Mouse (Mus musculus) hindbrain, embryonic 11.5 days (tissue): ENCODE measurements at regions not wholly inside any gene's neighbourhood (a gene's known extent, or its start where the extent isn't known, plus 50 kb on each side); places are given as distances from the start of the nearest gene placed in this dataset.

Experiments used
- ATAC-seq: fragments of 200-750 bp; cut with Nextera tagmentation; 2 replicates; pipeline ENCODE4 v1.8.0; 2017; ENCODE audit warnings: mild to moderate bottlenecking, moderate TSS enrichment, moderate library complexity; ENCODE audit not compliant: low FRiP score
- DNase-seq: peaks from one replicate; pipeline ENCODE4 v3.0.0-alpha.2; 2015; ENCODE audit warnings: low spot score
- H3K27ac ChIP-seq: fragments of 300-500 bp; sonication (generic); 2 replicates; pipeline ENCODE4 v1.5.1; 2014; ENCODE audit warnings: mild to moderate bottlenecking, low read depth, low read length
- H3K27me3 ChIP-seq: fragments of 300-500 bp; sonication (generic); 2 replicates; pipeline ENCODE4 v1.6.1; 2014; ENCODE audit warnings: mild to moderate bottlenecking, low read length, moderate library complexity, mixed read lengths; ENCODE audit not compliant: control insufficient read depth, insufficient read depth
- H3K36me3 ChIP-seq: fragments of 300-500 bp; sonication (generic); 2 replicates; pipeline ENCODE4 v1.6.1; 2014; ENCODE audit warnings: mild to moderate bottlenecking, low read length, moderate library complexity, mixed read lengths; ENCODE audit not compliant: control insufficient read depth, insufficient read depth
- H3K4me1 ChIP-seq: fragments of 300-500 bp; sonication (generic); replicated peaks from 2 replicates; pipeline ENCODE4 v1.6.1; 2014; ENCODE audit warnings: low read length, mixed read lengths; ENCODE audit not compliant: control insufficient read depth, insufficient read depth
- H3K4me2 ChIP-seq: fragments of 300-500 bp; sonication (generic); replicated peaks from 2 replicates; pipeline ENCODE4 v1.6.1; 2014; ENCODE audit warnings: mild to moderate bottlenecking, low read depth, low read length
- H3K4me3 ChIP-seq: fragments of 300-500 bp; sonication (generic); 2 replicates; pipeline ENCODE4 v1.5.1; 2014; ENCODE audit warnings: low read depth, low read length
- H3K9ac ChIP-seq: fragments of 300-500 bp; sonication (generic); 2 replicates; pipeline ENCODE4 v1.6.1; 2014; ENCODE audit warnings: low read depth, low read length
- H3K9me3 ChIP-seq: fragments of 300-500 bp; sonication (generic); 2 replicates; pipeline ENCODE4 v1.6.1; 2016; ENCODE audit warnings: low read length; ENCODE audit not compliant: control insufficient read depth
- WGBS: fragments of 180-500 bp; shearing (Covaris S2); extraction: QIAGEN DNeasy Blood & Tissue Kit; methylation state at CpG from one replicate; pipeline ENCODE4 v1.1.7; 2014; 5-methylcytosine and 5-hydroxymethylcytosine counted together

GRCm38 (mm10) chr16:24341736-24342135, 51.6 kb upstream of the Lpp start:
- no peaks in the 10 kb centered on the region for H3K4me1 ChIP-seq
- 89% methylated on average over 7 of the region's 7 CpGs for WGBS
- H3K9ac ChIP-seq, result no peak overlapping the region
- no peak for DNase-seq
- ATAC-seq, result no peak
- no peak overlapping the region for H3K4me3 ChIP-seq
- H3K27me3 ChIP-seq, result no peaks in the 10 kb centered on the region
- H3K4me2 ChIP-seq, result no peak overlapping the region
- no peaks in the 10 kb centered on the region for H3K9me3 ChIP-seq
- H3K27ac ChIP-seq, result no peak overlapping the region
- H3K36me3 ChIP-seq, result no peaks in the 10 kb centered on the region

GRCm38 (mm10) chr16:24340646-24341045, 52.7 kb upstream of the Lpp start:
- H3K27ac ChIP-seq, result no peak overlapping the region
- no peaks in the 10 kb centered on the region for H3K27me3 ChIP-seq
- DNase-seq (no peak), ATAC-seq (no peak)
- no peaks in the 10 kb centered on the region for H3K36me3 ChIP-seq
- H3K9ac ChIP-seq, result no peak overlapping the region
- 57% methylated on average over 7 of the region's 7 CpGs for whole genome bisulfite sequencing
- no peak overlapping the region for H3K4me2 ChIP-seq
- H3K9me3 ChIP-seq, result no peaks in the 10 kb centered on the region
- no peaks in the 10 kb centered on the region for H3K4me1 ChIP-seq
- H3K4me3 ChIP-seq, result no peak overlapping the region

- Histone ChIP-seq H3K9me3 (no peaks in the 10 kb centered on the region), H3K4me3 (no peak overlapping the region), H3K27me3 (no peaks in the 10 kb centered on the region), H3K9ac (no peak overlapping the region), H3K4me1 (no peaks in the 10 kb centered on the region), H3K36me3 (no peaks in the 10 kb centered on the region), H3K4me2 (no peak overlapping the region), H3K27ac (no peak overlapping the region)
- 55% methylated on average over 10 of the region's 10 CpGs for WGBS
- ATAC-seq (no peak), DNase-seq (peak; percentile 10)
Measured at GRCm38 (mm10) chr16:24339320-24340265, 53.7 kb upstream of the Lpp start.

- no peaks in the 10 kb centered on the region for H3K4me1 ChIP-seq
- H3K36me3 ChIP-seq, result no peaks in the 10 kb centered on the region
- no peak overlapping the region for H3K4me3 ChIP-seq
- no peak for ATAC-seq
- no peaks in the 10 kb centered on the region for H3K27me3 ChIP-seq
- no peak overlapping the region for H3K27ac ChIP-seq
- H3K9ac ChIP-seq, result no peak overlapping the region
- WGBS, result 89% methylated on average over 7 of the region's 7 CpGs
- H3K9me3 ChIP-seq, result no peaks in the 10 kb centered on the region
- DNase-seq, result no peak
- H3K4me2 ChIP-seq, result no peak overlapping the region
Measured at GRCm38 (mm10) chr16:24338404-24338803, 54.9 kb upstream of the Lpp start.

DNA sequence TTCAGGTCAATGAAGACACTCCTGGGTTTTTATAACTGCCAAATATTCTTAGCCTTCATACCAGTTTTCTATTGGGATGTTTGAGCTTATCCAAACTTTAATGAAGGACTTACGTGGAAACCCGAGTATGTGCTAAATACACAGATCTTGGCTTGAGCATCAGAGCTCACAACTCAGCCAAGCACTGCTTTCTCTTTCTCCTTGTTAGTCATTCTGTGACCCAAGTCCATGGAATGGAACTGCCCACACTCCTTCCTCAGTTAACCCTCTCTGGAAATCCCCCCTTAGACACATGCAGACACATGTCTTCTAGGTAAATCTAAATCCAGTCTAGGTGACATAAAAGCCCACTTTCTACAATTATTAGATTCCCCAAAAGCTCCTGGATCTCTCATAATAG, 58.9 kb upstream of the Lpp start:
- Histone ChIP-seq H3K9ac (no peak overlapping the region), H3K36me3 (no peaks in the 10 kb centered on the region), H3K27me3 (no peaks in the 10 kb centered on the region), H3K4me2 (no peak overlapping the region), H3K27ac (no peak overlapping the region), H3K9me3 (no peaks in the 10 kb centered on the region), H3K4me1 (no peaks in the 10 kb centered on the region), H3K4me3 (no peak overlapping the region)
- ATAC-seq (no peak), DNase-seq (no peak)
- 88% methylated on average over 2 of the region's 2 CpGs for WGBS

- Histone ChIP-seq H3K36me3 (no peaks in the 10 kb centered on the region), H3K4me1 (no peaks in the 10 kb centered on the region), H3K4me2 (no peak overlapping the region), H3K4me3 (no peak overlapping the region), H3K9ac (no peak overlapping the region), H3K27ac (no peak overlapping the region), H3K9me3 (no peaks in the 10 kb centered on the region), H3K27me3 (no peaks in the 10 kb centered on the region)
- 93% methylated on average over 13 of the region's 13 CpGs for WGBS
- ATAC-seq (no peak), DNase-seq (no peak)
Measured at GRCm38 (mm10) chr16:24331446-24332020, 61.8 kb upstream of the Lpp start.

- Histone ChIP-seq H3K9ac (no peak overlapping the region), H3K27ac (no peak overlapping the region), H3K4me2 (no peak overlapping the region), H3K27me3 (no peaks in the 10 kb centered on the region), H3K36me3 (no peaks in the 10 kb centered on the region), H3K9me3 (no peaks in the 10 kb centered on the region), H3K4me3 (no peak overlapping the region), H3K4me1 (no peaks in the 10 kb centered on the region)
- no peak for ATAC-seq
- WGBS, result 86% methylated on average over 4 of the region's 4 CpGs
- no peak for DNase-seq
Measured at GRCm38 (mm10) chr16:24326571-24326970, 66.7 kb upstream of the Lpp start.

DNA sequence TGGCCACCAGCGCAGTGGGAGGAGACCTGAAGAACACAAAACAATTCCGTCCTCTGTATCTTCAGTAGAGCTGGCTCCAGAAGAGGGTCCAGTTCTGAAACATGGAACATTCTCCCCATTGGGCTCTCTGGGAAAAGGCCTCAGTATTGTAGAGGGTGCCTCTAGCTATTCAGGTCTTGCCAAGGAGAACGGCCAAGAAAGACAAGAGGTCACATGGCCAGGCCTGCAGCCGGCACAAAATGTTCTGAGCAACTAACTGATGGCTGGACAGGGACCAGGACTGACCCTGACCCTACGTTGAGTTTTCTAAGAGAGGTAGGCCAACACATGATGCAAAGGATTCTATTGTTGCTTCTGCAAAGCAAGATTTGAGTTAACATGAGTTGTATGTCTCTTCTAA, 67.3 kb upstream of the Lpp start:
- H3K4me1 ChIP-seq, result no peaks in the 10 kb centered on the region
- 94% methylated on average over 5 of the region's 5 CpGs for WGBS
- no peaks in the 10 kb centered on the region for H3K36me3 ChIP-seq
- DNase-seq, result no peak
- H3K9me3 ChIP-seq, result no peaks in the 10 kb centered on the region
- ATAC-seq, result no peak
- no peak overlapping the region for H3K27ac ChIP-seq
- no peak overlapping the region for H3K4me2 ChIP-seq
- H3K9ac ChIP-seq, result no peak overlapping the region
- no peak overlapping the region for H3K4me3 ChIP-seq
- no peaks in the 10 kb centered on the region for H3K27me3 ChIP-seq

DNA sequence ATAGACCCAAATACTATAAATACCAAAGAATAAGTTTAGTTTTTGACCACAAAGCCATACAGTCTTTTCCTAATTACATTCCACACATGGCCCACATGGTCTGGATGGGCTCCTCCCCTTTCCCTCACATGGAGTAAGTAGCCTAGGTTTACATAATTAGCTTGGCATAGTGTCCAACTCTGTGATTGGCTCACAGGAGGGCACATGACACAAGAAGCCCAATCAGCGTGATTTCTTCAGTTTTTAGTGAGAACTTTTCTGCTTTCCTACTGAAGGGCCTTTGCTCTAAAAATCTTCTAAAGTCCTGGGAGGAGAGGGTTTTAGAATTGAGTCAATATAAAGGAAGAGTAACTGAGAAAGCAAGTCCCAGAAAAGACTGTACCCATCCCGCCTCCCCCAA, 68.4 kb upstream of the Lpp start:
- Histone ChIP-seq H3K4me3 (no peak overlapping the region), H3K9me3 (no peaks in the 10 kb centered on the region), H3K36me3 (no peaks in the 10 kb centered on the region), H3K27ac (no peak overlapping the region), H3K9ac (no peak overlapping the region), H3K4me1 (no peaks in the 10 kb centered on the region), H3K27me3 (no peaks in the 10 kb centered on the region), H3K4me2 (no peak overlapping the region)
- DNase-seq, result no peak
- 97% methylated on average over 2 of the region's 2 CpGs for WGBS
- no peak for ATAC-seq
